Mouse (Mus musculus): ENCODE results near the gene Eml6. TPM values are rescaled to one million over a fixed set of nuclear protein-coding genes. Genes with fewer than 3 reads are reported as not detected.

The Eml6 gene
- polyA plus RNA-seq, 1 experiment from 2014 or later, result 1.2 TPM

- Histone ChIP-seq H3K9me3 (replicated peaks) (no peaks in the 10 kb centered on the region), H3K27me3 (no peaks in the 10 kb centered on the region), H3K4me1 (no peaks in the 10 kb centered on the region), H3K36me3 (peaks cover 33% of the 10 kb centered on the region), H3K4me2 (replicated peaks) (no peak overlapping the region), H3K27ac (replicated peaks) (no peak overlapping the region), H3K4me3 (replicated peaks) (no peak overlapping the region), H3K9ac (no peak overlapping the region)
- no peak for ATAC-seq (ENCODE audit: insufficient number of reproducible peaks, low FRiP score, low TSS enrichment, low read depth)
- 91% methylated on average over 1 of the region's 1 CpGs for WGBS
Observed at GRCm38 (mm10) chr11:29747881-29748280, 278.0 kb downstream of the Eml6 start.

DNA sequence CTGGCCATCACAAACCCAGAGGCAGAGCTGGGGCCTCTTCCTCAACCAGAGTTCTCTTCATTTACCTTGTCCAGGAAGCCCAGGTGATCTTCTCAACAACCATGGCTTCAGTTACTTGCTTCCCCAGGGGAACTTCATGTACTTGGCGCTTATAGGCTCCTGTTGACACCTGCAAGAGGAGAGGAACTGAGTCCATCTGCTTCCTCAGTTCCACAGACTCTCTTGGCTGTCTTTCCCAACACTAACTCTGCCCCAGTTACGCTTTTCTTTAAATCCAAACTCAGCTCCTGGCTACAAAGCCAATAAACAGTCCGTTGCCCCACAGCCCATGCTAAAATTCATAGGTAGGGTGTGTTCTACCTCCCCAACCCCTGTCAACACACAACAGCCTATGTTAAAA lies 278.5 kb downstream of the Eml6 start:
- Histone ChIP-seq H3K4me2 (replicated peaks) (no peak overlapping the region), H3K27me3 (no peaks in the 10 kb centered on the region), H3K9me3 (replicated peaks) (no peaks in the 10 kb centered on the region), H3K36me3 (peaks cover 37% of the 10 kb centered on the region), H3K4me3 (replicated peaks) (no peak overlapping the region), H3K27ac (replicated peaks) (no peak overlapping the region), H3K9ac (no peak overlapping the region), H3K4me1 (no peaks in the 10 kb centered on the region)
- ATAC-seq (ENCODE audit: insufficient number of reproducible peaks, low FRiP score, low TSS enrichment, low read depth), result no peak
- 97% methylated on average over 3 of the region's 3 CpGs for WGBS

- Histone ChIP-seq H3K4me3 (replicated peaks) (no peak overlapping the region), H3K4me1 (no peaks in the 10 kb centered on the region), H3K27ac (replicated peaks) (no peak overlapping the region), H3K27me3 (no peaks in the 10 kb centered on the region), H3K4me2 (replicated peaks) (no peak overlapping the region), H3K9ac (no peak overlapping the region), H3K36me3 (peaks cover 42% of the 10 kb centered on the region), H3K9me3 (replicated peaks) (no peaks in the 10 kb centered on the region)
- 90% methylated on average over 9 of the region's 9 CpGs for WGBS
- no peak for ATAC-seq (ENCODE audit: insufficient number of reproducible peaks, low FRiP score, low TSS enrichment, low read depth)
Observed at GRCm38 (mm10) chr11:29746203-29746602, 279.6 kb downstream of the Eml6 start.

DNA sequence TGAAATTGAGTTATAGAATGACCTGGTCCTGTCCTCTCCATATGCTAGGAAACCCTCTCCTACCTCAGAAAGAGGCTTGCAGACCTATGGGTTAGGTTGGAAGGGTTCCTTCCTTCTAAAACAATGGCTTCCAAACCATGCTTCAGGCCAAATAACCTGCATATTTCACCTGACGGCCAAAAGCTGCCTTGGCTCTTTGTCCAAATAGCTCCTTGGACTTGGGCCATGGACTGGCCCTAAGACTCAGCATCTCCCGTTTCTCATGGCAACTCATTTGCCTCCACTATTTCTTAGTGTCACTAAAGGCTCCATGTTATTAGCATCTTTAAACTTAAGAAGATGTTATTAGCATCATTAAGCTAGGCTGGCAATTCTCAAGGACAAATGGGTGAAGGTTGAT lies 280.3 kb downstream of the Eml6 start:
- Histone ChIP-seq H3K4me1 (no peaks in the 10 kb centered on the region), H3K36me3 (peaks cover 43% of the 10 kb centered on the region), H3K4me3 (replicated peaks) (no peak overlapping the region), H3K9ac (no peak overlapping the region), H3K27me3 (no peaks in the 10 kb centered on the region), H3K27ac (replicated peaks) (no peak overlapping the region), H3K9me3 (replicated peaks) (no peaks in the 10 kb centered on the region), H3K4me2 (replicated peaks) (no peak overlapping the region)
- WGBS, result 69% methylated on average over 2 of the region's 2 CpGs
- no peak for ATAC-seq (ENCODE audit: insufficient number of reproducible peaks, low FRiP score, low TSS enrichment, low read depth)

- no peak overlapping the region for H3K4me3 ChIP-seq (replicated peaks)
- no peak for ATAC-seq (ENCODE audit: insufficient number of reproducible peaks, low FRiP score, low TSS enrichment, low read depth)
- WGBS, result 93% methylated on average over 5 of the region's 5 CpGs
Observed at GRCm38 (mm10) chr11:29744760-29745430, 280.9 kb downstream of the Eml6 start.

GRCm38 (mm10) chr11:29739752-29740151 lies 286.1 kb downstream of the Eml6 start:
- Histone ChIP-seq H3K27ac (replicated peaks) (no peak overlapping the region), H3K4me3 (replicated peaks) (no peak overlapping the region), H3K27me3 (no peaks in the 10 kb centered on the region), H3K36me3 (peaks cover 19% of the 10 kb centered on the region), H3K9me3 (replicated peaks) (no peaks in the 10 kb centered on the region), H3K4me2 (replicated peaks) (no peak overlapping the region), H3K4me1 (no peaks in the 10 kb centered on the region), H3K9ac (no peak overlapping the region)
- WGBS, result 92% methylated on average over 2 of the region's 2 CpGs
- no peak for ATAC-seq (ENCODE audit: insufficient number of reproducible peaks, low FRiP score, low TSS enrichment, low read depth)

More at GRCm38 (mm10) chr11:29744760-29745430, 280.9 kb downstream of the Eml6 start:
- H3K27me3 ChIP-seq, result no peaks in the 10 kb centered on the region
- no peaks in the 10 kb centered on the region for H3K9me3 ChIP-seq (replicated peaks)
- peaks cover 46% of the 10 kb centered on the region for H3K36me3 ChIP-seq
- H3K4me2 ChIP-seq (replicated peaks), result no peak overlapping the region
- H3K4me1 ChIP-seq, result no peaks in the 10 kb centered on the region
- no peak overlapping the region for H3K9ac ChIP-seq
- no peak overlapping the region for H3K27ac ChIP-seq (replicated peaks)

GRCm38 (mm10) chr11:29727901-29728300 lies 297.9 kb downstream of the Eml6 start:
- no peak overlapping the region for H3K27ac ChIP-seq (replicated peaks)
- WGBS, result 80% methylated on average over 1 of the region's 1 CpGs
- H3K4me2 ChIP-seq (replicated peaks), result no peak overlapping the region
- H3K27me3 ChIP-seq, result no peaks in the 10 kb centered on the region
- ATAC-seq (ENCODE audit: insufficient number of reproducible peaks, low FRiP score, low TSS enrichment, low read depth), result no peak
- no peak overlapping the region for H3K9ac ChIP-seq
- H3K9me3 ChIP-seq (replicated peaks), result no peaks in the 10 kb centered on the region
- no peak overlapping the region for H3K4me3 ChIP-seq (replicated peaks)
- H3K4me1 ChIP-seq, result no peaks in the 10 kb centered on the region
- no peaks in the 10 kb centered on the region for H3K36me3 ChIP-seq

DNA sequence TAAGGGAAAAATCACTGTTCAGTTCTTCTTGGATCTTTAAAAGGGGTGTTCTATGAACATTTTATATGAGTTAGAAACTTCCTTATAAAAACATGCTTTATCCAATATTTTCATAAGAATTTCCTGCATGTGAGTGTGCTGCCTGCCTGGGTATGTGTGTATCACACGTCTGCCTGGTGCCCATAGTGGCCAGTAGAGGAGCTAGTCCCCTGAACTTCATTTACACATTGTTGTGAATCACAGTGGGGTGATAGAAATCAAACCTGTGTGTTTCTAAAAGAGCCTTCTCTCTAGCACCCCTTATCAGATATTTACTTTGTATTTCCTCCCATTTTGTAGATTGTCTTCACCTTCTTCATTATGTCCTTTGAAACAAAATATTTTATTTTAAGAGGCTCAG lies 300.2 kb downstream of the Eml6 start:
- Histone ChIP-seq H3K9ac (no peak overlapping the region), H3K4me3 (replicated peaks) (no peak overlapping the region), H3K4me1 (no peaks in the 10 kb centered on the region), H3K4me2 (replicated peaks) (no peak overlapping the region), H3K27me3 (no peaks in the 10 kb centered on the region), H3K9me3 (replicated peaks) (no peaks in the 10 kb centered on the region), H3K36me3 (no peaks in the 10 kb centered on the region), H3K27ac (replicated peaks) (no peak overlapping the region)
- WGBS, result 77% methylated on average over 1 of the region's 1 CpGs
- no peak for ATAC-seq (ENCODE audit: insufficient number of reproducible peaks, low FRiP score, low TSS enrichment, low read depth)

DNA sequence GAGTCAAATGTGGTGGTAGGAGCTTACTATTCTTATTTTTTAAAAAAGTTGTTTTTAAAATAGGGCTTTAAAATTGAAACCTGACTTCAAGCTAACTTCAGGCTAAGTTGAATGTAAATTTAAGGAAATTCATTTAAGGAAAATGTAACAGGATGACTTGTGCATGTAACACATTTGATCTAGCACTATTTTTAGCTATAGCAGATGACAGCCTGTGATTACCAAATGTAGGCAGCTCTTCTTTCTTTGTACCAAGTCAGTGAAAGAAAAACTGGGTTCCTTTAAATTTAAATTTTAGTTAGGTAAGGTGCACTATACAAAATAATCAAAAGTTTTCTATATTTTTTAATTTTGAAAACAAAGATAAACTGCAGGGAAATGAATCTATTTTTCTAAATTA lies 300.7 kb downstream of the Eml6 start:
- H3K36me3 ChIP-seq, result no peaks in the 10 kb centered on the region
- H3K27me3 ChIP-seq, result no peaks in the 10 kb centered on the region

GRCm38 (mm10) chr11:29724213-29724612 lies 301.6 kb downstream of the Eml6 start:
- Histone ChIP-seq H3K27me3 (no peaks in the 10 kb centered on the region), H3K4me2 (replicated peaks) (no peak overlapping the region), H3K27ac (replicated peaks) (no peak overlapping the region), H3K4me1 (no peaks in the 10 kb centered on the region), H3K36me3 (no peaks in the 10 kb centered on the region), H3K9me3 (replicated peaks) (no peaks in the 10 kb centered on the region), H3K9ac (no peak overlapping the region), H3K4me3 (replicated peaks) (no peak overlapping the region)
- 88% methylated on average over 2 of the region's 2 CpGs for WGBS
- ATAC-seq (ENCODE audit: insufficient number of reproducible peaks, low FRiP score, low TSS enrichment, low read depth), result no peak

More for the DNA sequence above, 300.7 kb downstream of the Eml6 start:
- Histone ChIP-seq H3K9ac (no peak overlapping the region), H3K4me1 (no peaks in the 10 kb centered on the region), H3K4me2 (replicated peaks) (no peak overlapping the region), H3K4me3 (replicated peaks) (no peak overlapping the region), H3K27ac (replicated peaks) (no peak overlapping the region), H3K9me3 (replicated peaks) (no peaks in the 10 kb centered on the region)
- no peak for ATAC-seq (ENCODE audit: insufficient number of reproducible peaks, low FRiP score, low TSS enrichment, low read depth)

DNA sequence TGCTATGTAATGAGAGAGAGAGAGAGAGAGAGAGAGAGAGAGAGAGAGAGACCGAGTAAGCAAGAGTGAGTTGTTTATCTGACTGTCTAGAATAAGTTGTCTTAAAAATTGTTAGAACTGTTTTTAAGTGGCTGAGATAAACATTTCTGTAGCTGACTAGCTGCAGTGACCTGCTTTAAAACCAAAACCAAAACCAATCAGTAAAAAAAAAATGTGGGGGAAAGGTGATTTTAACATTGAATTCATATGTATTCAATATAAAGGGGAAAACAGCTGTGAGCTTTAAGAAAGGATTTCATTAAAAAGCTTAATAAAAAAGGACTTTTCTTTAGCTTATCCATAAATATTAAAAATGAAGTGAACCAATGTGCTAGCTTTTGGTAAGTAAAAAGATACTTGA lies 306.2 kb downstream of the Eml6 start:
- no peaks in the 10 kb centered on the region for H3K9me3 ChIP-seq (replicated peaks)
- no peak for ATAC-seq (ENCODE audit: insufficient number of reproducible peaks, low FRiP score, low TSS enrichment, low read depth)
- no peaks in the 10 kb centered on the region for H3K27me3 ChIP-seq
- H3K4me1 ChIP-seq, result peaks cover 9% of the 10 kb centered on the region
- no peak overlapping the region for H3K4me3 ChIP-seq (replicated peaks)
- no peak overlapping the region for H3K9ac ChIP-seq
- no peak overlapping the region for H3K27ac ChIP-seq (replicated peaks)
- no peak overlapping the region for H3K4me2 ChIP-seq (replicated peaks)
- no peaks in the 10 kb centered on the region for H3K36me3 ChIP-seq
- 59% methylated on average over 1 of the region's 1 CpGs for WGBS

GRCm38 (mm10) chr11:29718541-29718940 lies 307.3 kb downstream of the Eml6 start:
- H3K36me3 ChIP-seq, result no peaks in the 10 kb centered on the region
- no peak overlapping the region for H3K9ac ChIP-seq
- H3K27ac ChIP-seq (replicated peaks), result no peak overlapping the region
- WGBS, result 12% methylated on average over 6 of the region's 6 CpGs
- H3K9me3 ChIP-seq (replicated peaks), result no peaks in the 10 kb centered on the region
- ATAC-seq (ENCODE audit: insufficient number of reproducible peaks, low FRiP score, low TSS enrichment, low read depth), result no peak; the same call in 1 of the 2 replicates
- peaks cover 9% of the 10 kb centered on the region for H3K4me1 ChIP-seq
- no peak overlapping the region for H3K4me3 ChIP-seq (replicated peaks)
- peak overlapping the region; percentile 3; the same call in 1 of the 2 replicates for H3K4me2 ChIP-seq (replicated peaks)
- no peaks in the 10 kb centered on the region for H3K27me3 ChIP-seq

Data from embryonic facial prominence, embryonic 15.5 days (tissue).